Mouse (Mus musculus): ENCODE results near the gene Fcna.

The Fcna gene

GRCm38 (mm10) chr2:25607761-25608622 lies 19.8 kb downstream of the Fcna start, which contains the start of gene Rabl6:
TSS of gene Rabl6 (minus strand) at chr2:25608521.
- DNase-seq (ENCODE audit: low spot score), result peak; percentile 86

DNA sequence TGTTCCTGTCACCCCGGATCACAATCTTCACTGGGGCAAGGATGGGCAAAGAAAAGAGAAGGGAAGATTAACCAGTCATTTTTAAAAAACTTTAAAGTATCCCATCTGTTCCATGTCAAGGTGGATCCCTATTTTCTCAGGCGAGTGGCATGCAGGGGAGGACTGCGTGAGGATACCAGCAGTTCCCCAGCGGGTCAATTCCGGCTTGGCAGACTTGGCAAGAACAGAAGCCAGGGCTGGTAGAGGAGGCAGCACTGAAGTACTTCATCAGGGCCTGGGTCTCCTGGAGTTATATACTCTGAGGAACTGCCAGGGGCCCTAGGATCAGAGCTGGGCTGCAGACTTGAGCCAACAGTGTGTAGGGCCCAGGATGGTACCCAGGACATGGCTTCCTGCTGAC lies 25.3 kb downstream of the Fcna start:
- DNase-seq (ENCODE audit: low spot score), result no peak

GRCm38 (mm10) chr2:25600037-25600436 lies 27.8 kb downstream of the Fcna start:
- DNase-seq (ENCODE audit: low spot score), result no peak

GRCm38 (mm10) chr2:25598749-25599148 lies 29.1 kb downstream of the Fcna start:
- DNase-seq (ENCODE audit: low spot score), result no peak

- no peak for DNase-seq (ENCODE audit: low spot score)
These were observed 30.9 kb downstream of the Fcna start for GRCm38 (mm10) chr2:25596765-25597510.

DNA sequence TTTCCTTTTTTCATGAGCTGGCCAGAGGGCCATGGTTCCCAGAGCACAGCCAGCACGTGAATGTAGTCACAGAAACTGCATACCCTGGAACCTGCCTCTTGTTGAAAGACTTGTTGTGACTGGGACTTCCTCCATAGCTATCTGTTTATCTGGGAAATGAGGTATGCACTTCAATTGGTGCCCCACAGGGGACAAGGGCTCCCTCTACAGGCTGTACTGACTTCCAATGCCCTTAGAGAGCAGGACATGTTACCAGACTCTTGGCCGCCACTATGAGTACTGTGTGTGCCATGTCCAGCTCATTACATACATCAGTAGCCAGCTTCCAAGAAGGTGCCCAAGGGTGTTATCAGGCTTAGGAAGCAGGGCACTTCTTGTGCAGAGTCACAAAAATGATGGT lies 36.0 kb downstream of the Fcna start:
- peak; percentile 15 for DNase-seq (ENCODE audit: low spot score)

DNA sequence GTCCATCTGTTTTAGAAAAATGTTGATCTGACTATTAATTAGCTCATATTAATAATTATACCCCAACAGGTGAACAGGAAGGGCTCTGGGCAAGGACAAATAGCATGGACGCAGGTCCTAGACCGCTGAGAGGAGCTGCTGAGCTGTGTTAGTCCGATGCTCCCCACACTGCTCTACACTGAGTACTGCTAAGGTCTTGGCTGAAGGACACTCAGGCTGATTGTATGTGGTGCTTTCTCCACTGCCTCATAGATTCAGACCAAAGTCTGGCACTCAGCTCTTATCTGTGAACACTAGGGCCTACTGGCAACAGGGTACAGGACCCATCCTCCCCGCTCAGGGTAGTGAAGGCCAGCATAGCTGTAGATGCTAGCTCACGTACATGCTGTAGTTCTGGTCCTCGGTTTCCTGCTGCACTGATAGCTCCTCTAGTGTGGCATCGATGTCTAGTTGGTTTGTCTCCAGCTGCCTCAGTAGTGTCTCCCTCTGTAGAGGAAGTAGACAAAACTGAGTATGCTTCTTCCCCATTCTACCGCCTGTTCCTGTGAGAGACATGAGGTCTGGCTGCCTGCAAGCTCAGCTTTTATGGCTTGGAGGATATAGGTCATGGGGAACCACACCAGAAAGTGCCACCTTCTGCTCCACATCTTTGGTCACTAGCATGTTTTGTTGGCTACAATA lies 39.5 kb downstream of the Fcna start:
- no peak for DNase-seq (ENCODE audit: low spot score)

GRCm38 (mm10) chr2:25587290-25587689 lies 40.5 kb downstream of the Fcna start:
- DNase-seq (ENCODE audit: low spot score), result no peak

- no peak for DNase-seq (ENCODE audit: low spot score)
These were observed 42.2 kb downstream of the Fcna start for GRCm38 (mm10) chr2:25585601-25586000.

DNA sequence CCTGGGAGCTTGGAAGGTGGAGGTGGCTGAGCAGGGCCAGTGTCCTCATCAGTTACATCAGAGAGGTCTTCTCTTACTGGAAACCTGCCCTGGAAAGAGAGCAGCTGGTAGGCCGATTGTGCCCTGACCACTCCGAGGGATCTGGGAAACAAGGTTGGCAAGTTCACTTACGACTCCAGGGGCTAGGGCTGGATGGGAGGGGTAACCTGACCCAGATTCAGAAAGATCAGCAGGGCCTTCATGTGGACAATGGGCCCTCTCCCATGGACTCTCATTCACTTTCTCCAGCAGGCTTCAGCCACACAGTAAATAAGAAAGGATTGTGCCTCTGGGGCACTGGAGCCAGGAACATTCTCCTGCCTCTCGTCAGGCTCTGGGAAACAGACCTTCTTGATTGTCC lies 43.0 kb downstream of the Fcna start:
- DNase-seq (ENCODE audit: low spot score), result no peak

- DNase-seq (ENCODE audit: low spot score), result no peak
These were observed 43.7 kb downstream of the Fcna start for GRCm38 (mm10) chr2:25584152-25584551.

DNA sequence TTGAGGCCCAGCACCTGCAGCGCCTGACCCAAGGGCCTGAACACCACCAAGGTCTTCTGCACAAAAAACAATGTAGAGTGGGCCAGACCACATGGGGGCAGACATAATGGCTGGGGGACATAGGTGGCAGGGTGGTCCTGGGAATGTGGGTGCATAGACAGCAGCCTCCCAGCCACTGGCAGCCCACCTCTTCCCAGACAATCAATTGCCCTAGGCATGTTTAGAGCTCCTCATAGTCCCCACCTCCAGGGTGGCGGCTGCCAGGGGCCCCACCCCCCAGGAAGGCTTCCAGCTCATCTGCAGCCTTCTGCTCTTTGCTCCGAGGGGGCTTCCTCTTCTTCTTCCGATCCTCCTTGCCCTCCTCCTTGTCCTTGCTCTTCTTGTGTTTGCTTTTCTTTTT lies 44.3 kb downstream of the Fcna start:
- no peak for DNase-seq (ENCODE audit: low spot score)

DNA sequence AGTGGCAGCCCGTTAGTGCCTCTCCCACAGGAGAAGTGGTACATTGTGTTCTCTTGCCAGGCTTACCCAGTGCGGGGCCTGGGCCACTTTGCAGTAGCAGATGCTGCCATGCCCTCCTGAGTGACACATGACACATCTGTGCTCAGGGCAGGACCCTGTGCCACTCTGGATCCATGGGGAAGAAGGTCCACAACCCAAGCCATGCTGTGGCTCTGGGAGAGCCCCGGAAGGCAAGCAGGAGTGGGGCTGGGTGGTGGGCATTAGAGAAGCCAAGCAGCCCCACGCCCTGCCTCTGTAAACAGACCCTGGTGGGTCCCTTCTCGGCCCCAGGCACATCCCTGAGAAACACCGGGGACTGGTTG lies 44.7 kb downstream of the Fcna start:
- no peak for DNase-seq (ENCODE audit: low spot score)

DNA sequence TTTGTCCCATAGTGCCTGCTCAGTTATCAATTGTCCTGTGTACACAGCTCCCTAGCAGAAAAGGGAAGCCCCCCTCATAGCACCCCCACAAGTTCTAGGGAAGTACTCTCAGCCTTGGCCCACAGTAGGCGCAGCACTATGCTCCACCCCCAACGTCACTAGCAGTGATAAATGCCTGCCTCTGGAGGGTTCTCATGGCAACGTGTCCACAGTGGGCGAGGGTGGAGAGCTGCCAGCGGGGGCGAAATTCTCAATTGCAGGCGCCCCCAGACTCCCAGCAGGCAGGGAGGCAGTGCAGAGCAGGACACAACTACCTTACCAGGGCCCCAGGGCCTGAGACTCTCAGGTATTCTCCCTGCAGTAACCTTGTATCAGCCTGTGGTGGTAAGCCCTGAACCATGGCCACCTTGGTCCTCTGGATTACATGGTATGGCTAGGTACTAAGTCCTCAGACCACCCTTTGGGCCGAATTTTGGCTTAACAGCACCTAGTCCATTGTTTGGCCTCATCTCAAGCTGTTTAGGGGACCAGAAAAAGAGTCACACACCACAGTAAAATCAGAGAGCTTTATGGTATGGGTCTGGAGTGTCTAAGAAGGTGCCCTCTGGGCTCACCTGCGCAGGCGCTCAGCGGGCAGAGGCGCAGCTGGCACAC lies 45.2 kb downstream of the Fcna start:
- DNase-seq (ENCODE audit: low spot score), result no peak

DNA sequence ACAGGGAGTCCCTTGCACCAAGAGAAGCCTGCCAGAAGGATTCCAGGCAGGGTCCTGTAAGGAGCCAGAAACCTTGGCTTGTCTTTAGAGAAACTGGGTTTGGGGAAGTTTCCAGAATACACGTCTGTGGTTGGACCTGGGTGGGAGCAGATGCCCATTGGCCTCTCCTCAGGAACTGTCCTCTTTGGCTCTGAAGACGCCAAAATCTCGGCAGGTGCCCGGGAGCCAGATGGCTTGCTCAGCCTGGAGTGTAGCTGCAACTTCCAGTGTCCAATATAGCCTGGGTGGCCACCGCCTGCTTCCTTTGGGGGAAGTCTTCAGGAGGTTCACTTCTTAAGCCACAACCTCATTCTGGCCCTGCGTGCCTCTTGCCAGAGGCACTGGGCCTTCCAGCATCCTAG lies 45.9 kb downstream of the Fcna start:
- DNase-seq (ENCODE audit: low spot score), result no peak

GRCm38 (mm10) chr2:25581294-25581864 lies 46.5 kb downstream of the Fcna start, which contains the start of gene Ajm1:
TSS of gene Ajm1 (minus strand) at chr2:25581757.
- DNase-seq (ENCODE audit: low spot score), result peak; percentile 74

- no peak for DNase-seq (ENCODE audit: low spot score)
These were observed 47.2 kb downstream of the Fcna start for GRCm38 (mm10) chr2:25580621-25581101.

DNA sequence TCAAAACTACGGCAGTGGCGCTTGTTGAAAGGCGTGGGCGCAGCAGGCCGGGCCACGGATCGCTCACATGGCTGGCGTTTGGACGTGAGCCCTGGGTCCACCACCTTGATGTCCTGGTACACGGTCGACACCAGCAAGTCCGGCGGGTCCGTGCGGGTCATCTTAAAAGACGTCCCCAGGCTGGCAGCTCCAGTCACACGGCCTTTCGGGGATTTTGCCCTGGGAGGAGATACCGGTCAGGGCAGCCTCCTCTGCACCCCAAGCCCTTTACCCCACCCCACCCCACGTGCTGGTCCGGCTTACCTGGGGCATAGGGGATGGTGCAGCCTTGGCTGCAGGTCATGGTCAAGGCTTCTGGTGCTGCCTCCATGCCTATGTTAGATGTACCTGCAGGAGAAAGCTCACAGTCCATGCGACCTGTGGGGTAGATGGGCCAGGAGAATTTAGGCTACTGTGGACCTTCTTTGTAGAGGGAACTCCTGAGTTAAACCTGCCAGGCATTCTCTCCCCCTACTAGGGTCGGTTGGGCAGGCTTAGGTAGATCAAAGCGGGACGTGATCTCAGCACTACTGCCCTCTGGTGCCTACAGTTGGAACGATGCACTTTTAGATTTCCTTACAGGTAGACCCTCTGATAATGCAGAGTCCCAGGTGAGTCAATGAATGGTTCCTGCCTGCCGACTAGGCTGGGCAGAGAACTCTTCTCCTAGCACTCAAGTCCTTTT lies 47.9 kb downstream of the Fcna start:
- peak; percentile 66 for DNase-seq (ENCODE audit: low spot score)

DNA sequence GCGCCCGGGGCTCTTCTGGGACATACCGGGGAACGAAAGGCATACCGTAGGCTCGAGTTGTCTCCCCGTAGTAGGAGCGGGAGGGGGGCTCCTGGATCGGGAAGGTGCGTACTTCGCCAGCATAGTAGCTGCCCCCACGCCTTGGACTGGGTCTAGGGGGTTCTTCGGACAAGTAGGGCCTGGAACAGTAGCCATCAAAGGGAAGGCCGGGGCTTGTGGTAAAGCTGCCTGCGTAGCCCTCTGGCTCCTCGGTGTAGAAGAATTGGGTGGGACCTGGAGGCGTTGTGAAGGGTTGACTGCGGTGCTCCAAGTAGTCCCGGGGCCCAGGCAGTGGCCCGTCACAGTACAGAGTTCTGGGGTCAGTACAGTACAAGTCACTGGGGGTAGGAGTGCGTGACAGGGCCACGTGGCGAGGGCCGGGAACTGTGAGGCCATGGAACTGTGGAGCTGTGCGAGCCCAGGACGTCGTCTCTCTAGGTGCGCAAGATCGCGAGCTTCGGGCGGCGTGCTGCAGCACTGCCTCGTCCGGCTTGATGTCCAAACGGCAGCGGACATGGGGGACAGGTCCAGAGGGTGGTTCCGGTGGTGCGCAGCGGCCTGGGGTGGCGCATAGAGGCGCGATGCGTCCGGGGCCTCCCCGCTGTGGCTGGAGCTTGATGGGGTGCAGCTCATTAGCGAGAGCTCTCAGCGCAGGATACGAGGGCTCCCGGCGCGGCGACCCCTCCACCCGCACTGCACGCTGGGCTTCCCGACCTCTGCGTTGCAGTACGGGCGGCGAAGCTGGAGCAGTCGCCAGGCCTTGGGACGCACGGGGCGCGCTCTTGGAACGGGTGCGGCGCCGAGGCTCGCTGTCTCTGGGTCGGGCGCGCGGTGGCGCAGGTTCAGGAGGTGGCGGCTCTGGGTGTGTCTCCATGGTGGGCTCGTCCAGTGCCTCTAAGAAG lies 48.8 kb downstream of the Fcna start:
- DNase-seq (ENCODE audit: low spot score), result no peak
